Mouse (Mus musculus) hindlimb bud, embryonic 11.5 days (tissue): ENCODE data around the gene Kcnh5.

Source experiments
- DNase-seq: peaks from one replicate; pipeline ENCODE4 v3.0.0-alpha.2; 2012; ENCODE audit warnings: low read depth, low spot score; ENCODE audit errors: extremely low spot score

The Kcnh5 gene

GRCm38 (mm10) chr12:74966266-74966665 lies 210.9 kb downstream of the Kcnh5 start:
- no peak for DNase-seq

DNA sequence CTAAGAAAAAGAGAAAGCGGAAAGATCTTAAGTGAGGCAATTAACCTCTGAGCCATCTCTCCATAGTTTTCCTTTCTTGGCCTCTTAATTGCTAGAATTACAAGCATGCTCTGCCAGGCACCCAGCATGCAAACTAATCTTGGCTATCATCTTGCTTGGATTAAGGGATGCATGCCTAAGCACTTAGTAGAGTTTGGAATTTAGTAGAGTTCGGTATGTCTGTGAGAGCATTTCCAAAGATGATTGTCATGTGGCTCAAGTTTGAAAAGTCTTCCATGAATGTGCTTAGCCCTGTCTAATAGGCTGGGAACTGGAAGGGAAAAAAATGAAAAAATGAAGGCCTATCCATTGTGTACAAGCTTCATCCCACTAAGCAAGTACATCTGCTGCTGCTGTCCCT lies 224.5 kb downstream of the Kcnh5 start:
- DNase-seq: no peak

DNA sequence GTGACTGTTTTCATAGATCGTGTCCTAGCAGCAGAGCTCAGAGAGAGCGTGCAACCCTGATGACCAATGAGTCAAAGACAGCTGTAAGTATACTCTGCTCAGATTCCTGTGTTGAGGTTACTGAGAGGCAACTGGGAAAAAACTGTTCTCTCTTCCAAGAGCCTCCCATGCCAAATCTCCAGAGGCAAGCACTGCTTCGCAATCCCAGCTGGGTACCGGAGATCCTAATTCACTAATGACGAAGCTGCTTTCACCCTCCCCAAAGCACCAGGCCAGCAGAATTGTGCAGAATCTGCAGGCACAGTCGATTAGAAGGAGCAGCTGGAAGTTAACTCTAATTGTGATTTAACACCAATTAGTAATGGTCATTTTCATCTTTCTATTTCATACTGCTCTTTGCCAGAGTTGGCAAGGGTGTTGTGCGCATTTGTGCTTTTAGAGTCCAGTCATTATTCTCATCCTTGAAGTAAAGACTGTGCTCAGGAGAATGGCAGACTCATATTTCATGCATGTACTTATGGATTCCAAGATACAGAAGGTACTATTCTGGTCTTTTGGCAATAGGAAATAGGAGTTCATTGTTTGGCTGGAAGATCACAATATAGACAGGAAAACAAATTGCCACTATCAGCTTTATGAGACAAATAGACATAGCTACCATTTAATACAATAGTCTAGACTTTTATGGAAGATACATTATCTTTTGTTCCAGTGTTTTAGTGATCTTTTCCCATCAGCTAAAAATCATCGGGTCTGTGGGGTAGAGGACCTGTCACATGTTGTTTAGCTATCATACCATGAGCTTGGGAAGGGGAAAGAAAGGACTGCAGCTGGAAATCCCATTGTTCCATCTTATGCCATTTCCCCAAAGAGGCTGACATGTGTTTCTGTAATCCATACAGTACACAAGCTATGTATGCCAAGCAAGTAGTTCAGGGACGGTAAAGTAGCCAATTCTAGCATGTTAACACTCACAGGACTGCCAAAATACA lies 225.7 kb downstream of the Kcnh5 start:
- DNase-seq: no peak

DNA sequence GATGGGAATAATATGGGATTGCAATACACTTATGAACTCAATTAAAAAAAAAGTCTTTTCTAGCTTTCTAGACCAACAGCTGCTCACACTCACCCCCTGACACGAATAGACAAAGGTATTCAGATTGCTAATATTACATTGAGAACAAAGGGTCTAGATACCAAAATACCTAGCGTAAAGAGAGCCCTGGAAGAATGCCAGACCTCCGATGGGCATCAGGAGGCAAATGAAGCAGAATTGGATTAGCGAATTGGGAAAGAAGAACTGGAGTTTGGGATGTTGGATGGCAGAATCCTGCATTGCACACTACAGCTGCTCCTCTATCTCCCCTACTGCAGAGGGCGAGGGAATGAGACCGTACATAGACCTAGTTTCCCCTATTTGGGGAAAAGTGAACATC lies 275.8 kb downstream of the Kcnh5 start:
- DNase-seq: no peak

GRCm38 (mm10) chr12:74900777-74901176 lies 276.4 kb downstream of the Kcnh5 start:
- no peak for DNase-seq

DNA sequence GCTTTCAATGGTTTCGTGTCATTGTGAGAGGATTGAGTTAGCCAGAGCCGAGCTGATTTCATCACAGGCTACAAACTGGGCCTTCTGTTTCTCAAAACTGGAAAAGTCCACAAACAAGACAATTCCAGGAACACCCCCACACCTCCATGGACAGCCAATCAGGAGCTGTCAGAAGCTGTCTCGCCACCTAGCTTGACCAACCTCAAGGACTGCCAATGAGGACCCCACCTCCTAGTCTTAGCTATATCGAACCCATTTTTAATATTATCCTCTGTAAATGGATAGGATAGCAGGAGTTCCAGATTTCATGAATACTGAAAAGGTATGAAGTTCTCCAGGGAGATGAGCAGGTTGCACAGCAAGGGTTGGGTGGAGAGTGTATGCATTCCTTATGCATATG lies 278.1 kb downstream of the Kcnh5 start:
- no peak for DNase-seq

- no peak for DNase-seq
These were observed 278.9 kb downstream of the Kcnh5 start for GRCm38 (mm10) chr12:74898211-74898610.

- DNase-seq: no peak
These were observed 282.2 kb downstream of the Kcnh5 start for GRCm38 (mm10) chr12:74894870-74895423.

DNA sequence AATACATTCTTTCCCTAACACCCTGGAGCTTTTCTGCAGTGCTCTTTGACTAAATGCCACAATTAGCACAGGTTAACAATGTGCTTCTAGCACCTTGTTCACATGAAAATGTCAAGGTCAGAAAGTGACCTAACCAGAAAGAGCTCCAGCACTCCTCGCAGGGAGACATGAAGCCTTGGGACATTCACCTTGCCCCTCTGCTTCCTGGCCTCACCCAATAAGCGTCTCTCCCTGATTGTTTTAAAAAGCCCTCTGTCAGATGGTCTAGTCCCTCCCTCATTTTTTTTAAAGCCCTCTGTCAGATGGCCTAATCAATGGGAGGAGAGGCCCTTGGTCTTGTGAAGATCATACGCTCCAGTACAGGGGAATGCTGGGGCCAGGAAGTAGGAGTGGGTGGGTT lies 287.7 kb downstream of the Kcnh5 start:
- DNase-seq: no peak

- DNase-seq: no peak
These were observed 290.1 kb downstream of the Kcnh5 start for GRCm38 (mm10) chr12:74887064-74887463.

- no peak for DNase-seq
These were observed 295.8 kb downstream of the Kcnh5 start for GRCm38 (mm10) chr12:74881344-74881743.

GRCm38 (mm10) chr12:74855666-74856065 lies 321.5 kb downstream of the Kcnh5 start:
- no peak for DNase-seq

DNA sequence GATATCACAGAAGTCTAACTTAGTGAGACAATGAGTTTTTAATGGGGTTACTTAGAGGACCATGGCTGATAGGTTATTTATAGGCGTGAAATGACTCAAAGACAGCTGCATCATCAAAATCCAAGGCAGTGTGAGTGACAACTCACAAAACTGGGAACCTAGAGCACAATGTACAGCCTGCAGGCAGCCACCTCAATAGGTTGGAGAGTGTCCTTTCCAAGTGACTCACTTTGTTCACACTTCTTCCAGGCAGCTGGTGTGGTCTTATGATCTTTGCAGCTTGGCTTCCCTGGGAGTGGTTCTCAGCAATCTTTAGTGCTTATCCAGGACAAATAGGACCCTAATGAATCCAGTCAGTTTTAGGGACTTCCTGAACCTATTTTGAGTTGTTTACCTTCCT lies 322.9 kb downstream of the Kcnh5 start:
- DNase-seq: no peak

DNA sequence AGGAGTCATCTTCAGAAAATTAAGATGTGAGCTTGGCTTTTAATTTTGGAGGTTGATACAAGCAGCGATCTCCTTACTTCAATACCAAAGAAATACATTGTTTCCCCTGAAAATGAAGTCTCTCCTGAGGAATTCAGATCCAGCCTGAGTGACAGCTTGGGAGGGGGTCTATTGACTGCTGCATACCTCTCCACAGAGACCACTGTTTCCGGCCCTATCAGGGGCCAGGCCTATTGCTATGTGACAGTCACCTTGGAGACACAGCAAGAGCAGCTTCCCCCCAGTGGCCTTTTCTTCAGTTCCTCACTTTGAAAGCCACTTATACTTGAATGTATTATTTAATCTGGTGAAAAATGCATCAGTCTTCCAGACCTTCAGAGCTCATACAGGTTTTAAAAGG lies 326.8 kb downstream of the Kcnh5 start:
- no peak for DNase-seq

DNA sequence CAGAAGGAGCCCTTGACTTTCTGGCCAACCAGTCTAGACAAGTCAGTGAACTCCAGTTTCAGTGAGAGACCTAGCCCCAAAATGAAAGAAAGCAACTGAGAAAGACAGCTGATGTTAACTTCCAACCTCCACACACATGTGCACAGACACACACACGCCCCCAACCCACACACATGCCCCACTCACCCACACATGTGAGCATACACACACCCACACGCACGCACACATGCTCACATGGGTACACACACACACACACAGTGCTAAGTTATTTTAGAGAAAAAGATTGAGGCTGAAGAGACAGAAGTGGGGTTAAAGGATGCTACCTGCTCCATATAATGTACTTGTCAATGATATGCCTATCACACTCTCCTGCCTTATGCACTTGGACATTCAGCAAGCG lies 327.2 kb downstream of the Kcnh5 start:
- no peak for DNase-seq

- DNase-seq: no peak
These were observed 328.4 kb downstream of the Kcnh5 start for GRCm38 (mm10) chr12:74848611-74849347.
